Mouse (Mus musculus): ENCODE measurements at regions not wholly inside any gene's neighbourhood (a gene's known extent, or its start where the extent isn't known, plus 50 kb on each side); places are given as distances from the start of the nearest gene placed in this dataset.

- TF ChIP-seq NRF1 (IDR thresholded peaks at IDR 0.05; ENCODE audit: insufficient read depth, low read depth, low read length, poor library complexity, severe bottlenecking) (no peak), ELF1 (IDR thresholded peaks at IDR 0.05; ENCODE audit: low read depth, low read length) (no peak), POLR2AphosphoS2 (IDR thresholded peaks at IDR 0.05; ENCODE audit: low read length) (no peak), GATA1 (IDR thresholded peaks at IDR 0.05; ENCODE audit: low read depth, low read length) (no peak), CTCF (IDR thresholded peaks at IDR 0.05 in 2 of 3, conservative IDR thresholded peaks at IDR 0.05 in 1 of 3; ENCODE audit: control insufficient read depth in 1 of 3, insufficient read depth in 1 of 3, low read depth in 2 of 3, low read length in 3 of 3, poor library complexity in 1 of 3, severe bottlenecking in 1 of 3) (no peak), ETS1 (IDR thresholded peaks at IDR 0.05; ENCODE audit: low read depth, low read length) (no peak), USF1 (IDR thresholded peaks at IDR 0.05; ENCODE audit: low read depth, low read length) (no peak), CHD1 (IDR thresholded peaks at IDR 0.05; ENCODE audit: low read depth, low read length) (no peak), KAT2A (conservative IDR thresholded peaks at IDR 0.05; ENCODE audit: low read depth, low read length) (no peak), MAX (IDR thresholded peaks at IDR 0.05; ENCODE audit: low read length) (no peak), MEF2A (IDR thresholded peaks at IDR 0.05; ENCODE audit: extremely low read depth, insufficient replicate concordance, low read depth, low read length, poor library complexity, severe bottlenecking) (no peak), NELFE (IDR thresholded peaks at IDR 0.05; ENCODE audit: low read depth, low read length) (no peak), POLR2AphosphoS5 (IDR thresholded peaks at IDR 0.05; ENCODE audit: borderline replicate concordance, low read depth, low read length) (no peak), ZC3H11A (IDR thresholded peaks at IDR 0.05; ENCODE audit: low read depth, low read length) (no peak), TCF12 (IDR thresholded peaks at IDR 0.05; ENCODE audit: low read depth, low read length) (no peak), USF2 (IDR thresholded peaks at IDR 0.05; ENCODE audit: borderline replicate concordance in 1 of 2, insufficient read depth in 1 of 2, low read depth in 1 of 2, low read length in 2 of 2) (no peak)
- Histone ChIP-seq H3K4me1 (ENCODE audit: control insufficient read depth in 1 of 2, insufficient read depth in 2 of 2, low read length in 2 of 2) (no peaks in the 10 kb centered on the region), H3K27me3 (ENCODE audit: control insufficient read depth in 1 of 2, insufficient read depth in 2 of 2, low read length in 2 of 2) (no peaks in the 10 kb centered on the region), H3K36me3 (ENCODE audit: control insufficient read depth in 1 of 2, insufficient read depth in 2 of 2, low read length in 2 of 2) (no peaks in the 10 kb centered on the region), H3K9me3 (replicated peaks; ENCODE audit: insufficient read depth, low read length) (no peaks in the 10 kb centered on the region), H3K9ac (ENCODE audit: control insufficient read depth, low read depth, low read length, poor library complexity, severe bottlenecking) (no peak overlapping the region), H3K79me2 (ENCODE audit: control insufficient read depth, insufficient read depth, low read length, poor library complexity) (no peaks in the 10 kb centered on the region), H3K4me3 (ENCODE audit: control insufficient read depth in 1 of 2, insufficient read depth in 1 of 2, low read depth in 2 of 2, low read length in 2 of 2) (no peak overlapping the region), H3K27ac (ENCODE audit: control insufficient read depth, low read depth, low read length) (no peak overlapping the region)
- DNase-seq (ENCODE audit: low read depth, low spot score): no peak
Observed at GRCm38 (mm10) chr3:72504281-72504680, 463.4 kb downstream of the Sis start.

- Histone ChIP-seq H3K27me3 (ENCODE audit: control insufficient read depth in 1 of 2, insufficient read depth in 2 of 2, low read length in 2 of 2) (no peaks in the 10 kb centered on the region), H3K9me3 (replicated peaks; ENCODE audit: insufficient read depth, low read length) (no peaks in the 10 kb centered on the region), H3K4me3 (ENCODE audit: control insufficient read depth in 1 of 2, insufficient read depth in 1 of 2, low read depth in 2 of 2, low read length in 2 of 2) (no peak overlapping the region), H3K4me1 (ENCODE audit: control insufficient read depth in 1 of 2, insufficient read depth in 2 of 2, low read length in 2 of 2) (no peaks in the 10 kb centered on the region), H3K36me3 (ENCODE audit: control insufficient read depth in 1 of 2, insufficient read depth in 2 of 2, low read length in 2 of 2) (no peaks in the 10 kb centered on the region), H3K27ac (ENCODE audit: control insufficient read depth, low read depth, low read length) (no peak overlapping the region), H3K79me2 (ENCODE audit: control insufficient read depth, insufficient read depth, low read length, poor library complexity) (no peaks in the 10 kb centered on the region), H3K9ac (ENCODE audit: control insufficient read depth, low read depth, low read length, poor library complexity, severe bottlenecking) (no peak overlapping the region)
- TF ChIP-seq TBP (IDR thresholded peaks at IDR 0.05; ENCODE audit: low read depth, low read length) (no peak), CHD2 (IDR thresholded peaks at IDR 0.05; ENCODE audit: low read length) (no peak), UBTF (IDR thresholded peaks at IDR 0.05; ENCODE audit: borderline replicate concordance, insufficient read depth, low read depth, low read length) (no peak), SIN3A (IDR thresholded peaks at IDR 0.05; ENCODE audit: low read length) (no peak), MAFK (IDR thresholded peaks at IDR 0.05; ENCODE audit: borderline replicate concordance, low read depth, low read length) (0 out of 2 replicates have a peak, but pooled peaks have one; percentile 47), POLR2AphosphoS5 (IDR thresholded peaks at IDR 0.05; ENCODE audit: borderline replicate concordance, low read depth, low read length) (no peak)
- DNase-seq (ENCODE audit: low read depth, low spot score): no peak
Observed at GRCm38 (mm10) chr3:72501754-72502153, 465.9 kb downstream of the Sis start.

All from MEL (cell line).